Mouse (Mus musculus) heart, adult 8-10 months (tissue): ENCODE data around the gene Agap2. TPM values are rescaled to one million over a fixed set of nuclear protein-coding genes. Genes with fewer than 3 reads are reported as not detected.
"Not testable (repeated sequence)": the region's sequence is repeated elsewhere in the genome, so short reads cannot be mapped to it uniquely, and the experiment has no call there.

ENCODE experiments used
- DNase-seq: peaks from one replicate; pipeline ENCODE4 v3.0.0; 2022; ENCODE audit warnings: low spot score
- total RNA-seq, 4 experiments: library from RNA; stranded (reverse); gene quantifications; 2 replicates each; pipeline ENCODE4 v1.2.4; 2022

Gene Agap2
- total RNA-seq, 4 experiments from 2014 or later, result 3.6 to 6.1 (median 4.8) TPM

DNA sequence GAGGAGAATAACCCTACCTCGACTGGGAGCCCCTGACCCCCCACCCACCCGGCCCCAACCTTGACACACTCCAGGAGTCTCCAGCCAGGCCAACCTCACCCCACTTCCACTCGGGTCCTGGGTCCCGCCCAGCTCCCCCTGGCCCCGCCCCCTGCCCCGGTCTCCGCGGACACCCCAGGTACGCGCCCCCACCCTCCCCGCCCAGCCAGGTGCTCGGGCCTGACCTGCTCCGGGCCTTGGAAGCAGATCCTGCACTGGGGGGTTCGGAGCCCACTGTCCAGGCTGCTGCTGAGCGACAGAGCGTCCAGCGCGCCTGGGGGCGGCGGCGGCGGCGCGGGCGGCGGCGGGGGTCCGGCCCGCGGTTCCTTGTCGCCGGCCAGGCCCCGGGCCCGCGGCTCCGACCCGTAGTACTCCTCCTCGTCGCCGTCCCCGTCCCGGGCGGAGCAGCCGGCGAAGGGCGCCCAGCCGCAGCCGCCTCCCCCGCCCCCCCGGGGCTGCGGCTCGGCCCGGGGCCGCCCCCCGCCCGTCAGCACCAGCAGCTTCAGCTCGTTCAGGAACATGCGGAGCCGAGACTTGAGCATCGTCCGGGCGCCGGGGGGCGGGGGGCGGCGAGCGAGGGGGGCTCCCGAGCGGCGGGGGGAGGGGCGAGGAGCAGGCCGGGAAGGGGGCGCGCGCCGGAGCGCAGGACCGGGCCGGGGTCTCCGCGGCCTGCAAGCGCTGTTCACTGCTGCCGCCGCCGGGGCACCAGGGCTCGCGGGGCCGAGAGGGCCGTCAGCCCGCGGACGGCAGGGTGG, 15.7 kb upstream of the Agap2 start:
- no peak for DNase-seq

DNA sequence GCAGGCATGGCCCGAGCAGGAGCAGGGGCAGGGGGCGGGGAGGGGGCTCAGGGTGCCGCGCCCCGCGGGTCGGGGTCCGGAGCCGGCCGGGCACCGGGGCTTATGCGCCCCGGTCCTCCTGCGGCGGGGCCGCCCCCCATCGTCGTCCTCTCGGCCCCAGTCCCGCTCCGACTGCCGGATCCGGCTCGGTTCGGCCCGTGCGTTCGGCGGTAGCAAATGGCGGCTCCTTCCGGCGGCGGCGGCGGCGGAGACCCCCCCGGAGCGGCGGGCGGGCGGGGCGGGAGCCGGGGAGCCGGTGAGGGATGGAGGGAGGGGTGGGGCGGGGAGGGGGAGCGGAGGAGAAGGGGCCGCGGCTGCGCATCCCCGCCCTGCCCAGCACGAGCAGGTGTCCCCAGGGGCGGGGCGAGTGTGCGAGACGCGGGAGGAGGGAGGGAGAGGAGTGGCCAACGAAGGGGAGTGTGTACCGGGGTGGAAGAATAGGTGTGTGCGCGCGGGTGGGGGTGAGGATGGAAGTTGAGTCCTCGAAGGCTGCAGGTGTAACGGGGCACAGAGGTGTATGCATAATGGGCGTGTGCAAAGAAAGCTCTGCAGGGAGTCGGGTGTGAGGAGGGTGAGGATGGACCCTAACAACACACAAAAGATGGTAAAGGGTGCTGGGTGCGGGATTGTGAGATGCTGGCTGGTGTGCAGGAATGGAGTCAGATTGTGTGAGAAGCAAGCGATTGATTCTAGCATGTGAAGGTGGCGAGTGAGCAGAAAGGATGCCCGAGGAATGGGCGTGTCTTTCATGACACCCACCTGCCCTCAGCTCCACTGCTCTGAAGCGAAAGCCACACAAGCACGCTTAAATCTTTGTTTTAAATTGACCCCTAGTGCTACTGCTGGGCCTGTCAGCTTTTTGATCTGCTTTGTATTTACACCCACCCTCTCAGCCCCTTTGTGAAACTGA, 14.8 kb upstream of the Agap2 start, which contains the start of gene March9:
TSS of gene March9 (minus strand) at position 217 of the 949 bp plus-strand sequence.
- no peak for DNase-seq

DNA sequence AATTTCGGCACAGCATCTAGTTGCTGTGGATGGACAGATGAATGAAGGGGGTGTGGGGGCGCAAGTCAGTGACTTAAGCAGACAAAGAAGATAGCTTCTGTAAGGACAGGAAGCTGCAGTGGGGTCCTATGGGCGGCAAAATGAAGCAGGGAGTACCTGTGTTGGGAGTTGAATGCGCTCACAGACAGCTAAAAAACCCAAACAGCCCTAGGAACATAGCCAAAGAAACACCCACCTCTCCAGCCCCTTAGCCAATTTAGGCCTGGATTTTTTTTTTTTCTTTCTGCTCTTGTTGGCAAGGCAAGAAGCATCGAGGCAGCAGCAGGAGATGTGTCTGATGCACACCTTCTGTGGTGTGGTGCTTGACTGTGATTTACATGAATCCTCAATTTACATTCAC, 14.0 kb upstream of the Agap2 start:
- DNase-seq, result no peak

DNA sequence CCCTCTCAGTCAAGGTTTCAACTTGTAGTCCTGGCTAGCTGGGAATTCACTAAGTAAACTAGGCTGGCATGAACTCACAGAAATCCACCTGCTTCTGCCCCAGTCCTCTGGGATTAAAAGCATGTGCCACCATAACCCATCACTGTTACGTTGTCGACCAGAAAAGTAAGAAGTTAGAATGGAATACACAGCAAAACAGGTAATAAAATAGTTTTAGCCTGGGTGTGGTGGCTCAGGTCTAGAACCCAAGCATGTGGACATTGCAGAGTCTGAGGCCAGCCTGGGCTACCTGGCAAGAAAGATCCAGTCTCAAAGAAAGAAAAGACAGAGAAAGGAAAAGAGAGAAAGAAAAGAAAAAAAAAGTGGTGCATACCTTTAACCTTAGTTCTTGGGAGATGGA, 13.6 kb upstream of the Agap2 start:
- DNase-seq, result no peak

DNA sequence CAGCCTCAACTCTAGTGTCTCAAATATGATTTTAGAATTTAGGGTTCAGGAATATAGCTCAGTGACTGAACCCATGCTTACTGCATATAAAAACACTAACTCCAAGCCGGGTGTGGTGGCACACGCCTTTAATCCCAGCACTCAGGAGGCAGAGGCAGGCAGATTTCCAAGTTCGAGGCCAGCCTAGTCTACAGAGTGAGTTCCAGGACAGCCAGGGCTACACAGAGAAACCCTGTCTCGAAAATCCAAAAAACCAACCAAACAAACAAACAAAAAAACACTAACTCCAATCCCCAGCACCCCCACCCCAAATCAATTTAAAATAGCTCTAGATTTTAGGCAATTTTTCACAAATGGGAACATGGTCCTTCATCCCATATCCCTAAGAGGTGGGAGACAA, 13.0 kb upstream of the Agap2 start:
- DNase-seq, result not testable (repeated sequence)

DNA sequence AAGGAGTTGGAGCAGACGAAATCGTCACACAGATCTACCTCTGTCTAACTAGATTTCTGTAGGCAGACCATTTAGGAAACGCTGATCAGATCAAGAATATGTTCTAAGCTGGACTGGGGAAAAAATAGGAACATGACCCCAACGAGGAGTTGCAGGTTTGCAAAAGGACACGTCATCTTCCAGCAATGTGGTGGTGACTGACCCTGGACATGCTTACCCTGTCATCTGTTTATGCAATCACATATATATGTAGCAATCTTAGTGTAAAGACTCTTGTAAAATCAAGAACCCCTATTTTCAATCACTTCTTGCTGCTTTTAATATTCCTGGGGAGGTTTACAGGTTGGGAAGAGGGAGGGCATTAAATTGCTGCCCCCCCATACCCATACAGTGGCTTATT, 12.6 kb upstream of the Agap2 start:
- no peak for DNase-seq

DNA sequence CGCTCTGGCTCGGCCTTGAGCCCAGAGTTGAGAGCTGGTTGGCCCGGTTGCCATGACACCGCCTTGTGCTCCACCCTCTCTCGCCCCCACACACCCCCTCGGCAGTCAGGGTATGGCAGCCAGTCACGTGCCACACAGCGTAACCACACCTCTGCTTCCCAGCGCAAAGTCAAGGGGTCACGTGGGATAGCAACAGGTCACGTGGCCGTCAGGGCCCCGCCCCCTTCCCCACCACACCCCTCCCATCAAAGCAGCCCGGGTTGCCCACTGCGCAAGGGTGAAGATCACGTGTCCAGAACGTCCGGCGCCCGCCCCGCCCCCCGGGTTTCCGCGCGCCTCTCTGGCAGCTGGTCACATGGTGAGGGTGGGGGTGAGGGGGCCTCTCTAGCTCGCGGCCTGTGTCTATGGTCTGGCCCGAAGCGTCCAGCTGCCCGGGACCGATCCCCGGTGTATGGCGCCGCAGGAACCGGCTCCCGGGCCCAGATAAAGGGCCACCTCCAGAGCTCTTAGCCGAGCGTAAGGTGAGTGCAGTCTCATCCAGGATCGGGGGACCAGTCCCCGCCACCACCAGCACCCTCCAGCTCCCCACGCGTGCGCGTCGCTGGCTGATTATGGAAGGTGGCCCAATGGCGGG, 11.7 kb upstream of the Agap2 start, which contains the start of gene Cdk4:
TSS of gene Cdk4 (plus strand) at position 296 of the 634 bp plus-strand sequence.
- DNase-seq, result peak; percentile 97

DNA sequence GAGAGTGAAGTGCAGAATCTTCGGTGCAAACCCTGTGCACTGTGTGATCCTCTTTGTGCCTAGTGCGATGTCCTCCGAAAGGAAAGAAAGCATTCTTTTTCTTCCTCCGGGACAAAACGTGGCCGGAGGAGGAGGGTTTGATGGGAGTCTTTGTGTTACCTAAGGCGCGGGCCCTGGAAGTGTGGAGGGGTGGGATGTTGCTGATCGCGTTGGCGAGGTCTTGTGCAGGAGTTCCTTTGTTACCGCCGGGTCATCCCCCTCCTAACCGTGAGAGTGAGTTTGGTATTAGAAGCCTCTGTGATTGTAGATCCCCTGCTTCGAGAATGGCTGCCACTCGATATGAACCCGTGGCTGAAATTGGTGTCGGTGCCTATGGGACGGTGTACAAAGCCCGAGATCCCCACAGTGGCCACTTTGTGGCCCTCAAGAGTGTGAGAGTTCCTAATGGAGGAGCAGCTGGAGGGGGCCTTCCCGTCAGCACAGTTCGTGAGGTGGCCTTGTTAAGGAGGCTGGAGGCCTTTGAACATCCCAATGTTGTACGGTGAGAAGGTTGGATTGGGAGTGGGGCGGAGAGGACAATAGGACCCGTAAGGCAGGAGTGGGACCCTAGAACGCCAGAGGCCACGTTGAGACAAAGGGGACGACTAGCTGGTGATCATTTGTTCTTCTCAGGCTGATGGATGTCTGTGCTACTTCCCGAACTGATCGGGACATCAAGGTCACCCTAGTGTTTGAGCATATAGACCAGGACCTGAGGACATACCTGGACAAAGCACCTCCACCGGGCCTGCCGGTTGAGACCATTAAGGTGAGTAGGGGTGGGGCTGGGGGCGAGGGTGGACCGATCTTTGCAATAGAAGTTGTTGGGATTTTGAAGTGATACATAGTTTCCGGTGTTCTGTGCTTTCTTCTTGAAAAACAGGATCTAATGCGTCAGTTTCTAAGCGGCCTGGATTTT, 10.9 kb upstream of the Agap2 start:
- DNase-seq, result no peak

DNA sequence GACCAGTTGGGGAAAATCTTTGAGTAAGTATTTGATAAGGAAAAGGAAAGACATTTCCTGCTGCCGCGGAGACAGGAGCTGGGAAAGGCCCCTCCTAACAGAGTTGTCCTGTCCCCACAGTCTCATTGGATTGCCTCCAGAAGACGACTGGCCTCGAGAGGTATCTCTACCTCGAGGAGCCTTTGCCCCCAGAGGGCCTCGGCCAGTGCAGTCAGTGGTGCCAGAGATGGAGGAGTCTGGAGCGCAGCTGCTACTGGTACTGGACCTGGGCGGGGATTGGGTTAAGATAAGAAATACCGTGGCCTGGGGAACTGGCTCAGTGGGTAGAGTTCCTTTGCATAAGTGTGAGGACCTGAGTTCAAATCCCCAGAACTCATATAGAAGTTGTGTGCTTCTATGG, 9.1 kb upstream of the Agap2 start:
- DNase-seq, result no peak

DNA sequence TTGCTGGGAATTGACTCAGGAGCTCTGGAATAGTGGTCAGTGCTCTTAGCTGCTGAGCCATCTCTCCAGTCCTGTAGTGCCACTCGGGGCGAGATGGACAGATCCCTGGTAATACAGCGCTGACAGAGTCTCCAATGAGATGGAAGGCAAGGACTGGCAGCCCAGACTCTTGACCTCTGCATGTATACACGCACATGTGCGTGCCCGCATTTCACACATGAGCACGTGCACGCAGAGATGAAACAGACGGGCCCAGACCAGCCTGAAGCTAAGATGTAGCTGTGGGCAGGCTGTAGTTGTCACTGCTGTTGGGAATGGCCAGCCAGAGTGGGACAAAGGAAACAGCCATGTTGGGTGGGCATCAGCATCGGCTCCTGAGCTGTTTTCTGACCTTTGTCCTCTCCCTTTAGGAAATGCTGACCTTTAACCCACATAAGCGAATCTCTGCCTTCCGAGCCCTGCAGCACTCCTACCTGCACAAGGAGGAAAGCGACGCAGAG, 8.5 kb upstream of the Agap2 start:
- no peak for DNase-seq

DNA sequence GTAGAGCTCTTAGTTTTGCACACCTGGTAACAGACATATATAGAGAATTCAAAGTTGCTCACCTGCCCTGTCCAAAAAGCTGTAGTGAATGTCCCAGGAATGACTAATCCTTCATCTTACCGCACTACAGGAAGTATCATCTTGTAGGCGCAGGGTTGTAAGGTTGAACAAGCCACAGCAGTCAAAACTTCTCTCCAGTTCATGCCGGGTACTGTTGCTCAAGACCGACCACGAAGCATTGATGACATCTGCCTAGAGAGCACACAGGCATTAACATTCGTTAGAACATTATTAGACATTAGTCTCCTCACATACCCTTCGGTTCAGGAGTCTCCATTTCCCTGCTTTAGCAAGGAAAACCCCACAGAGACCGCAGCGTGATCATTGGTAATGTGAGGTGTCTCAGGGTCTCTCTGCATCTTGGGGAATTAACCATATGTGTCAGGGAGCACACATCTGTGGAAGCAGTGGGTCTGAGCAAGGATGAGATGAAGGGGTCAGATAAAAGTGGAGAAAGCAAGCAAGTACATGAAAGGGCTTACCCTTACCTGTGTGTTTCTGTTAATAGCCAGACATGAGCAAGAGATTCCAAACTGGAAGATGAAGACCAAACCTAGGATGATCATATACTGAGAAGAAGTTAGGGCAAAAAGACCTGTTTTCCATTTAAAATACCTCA, 6.6 kb upstream of the Agap2 start:
- DNase-seq, result no peak

DNA sequence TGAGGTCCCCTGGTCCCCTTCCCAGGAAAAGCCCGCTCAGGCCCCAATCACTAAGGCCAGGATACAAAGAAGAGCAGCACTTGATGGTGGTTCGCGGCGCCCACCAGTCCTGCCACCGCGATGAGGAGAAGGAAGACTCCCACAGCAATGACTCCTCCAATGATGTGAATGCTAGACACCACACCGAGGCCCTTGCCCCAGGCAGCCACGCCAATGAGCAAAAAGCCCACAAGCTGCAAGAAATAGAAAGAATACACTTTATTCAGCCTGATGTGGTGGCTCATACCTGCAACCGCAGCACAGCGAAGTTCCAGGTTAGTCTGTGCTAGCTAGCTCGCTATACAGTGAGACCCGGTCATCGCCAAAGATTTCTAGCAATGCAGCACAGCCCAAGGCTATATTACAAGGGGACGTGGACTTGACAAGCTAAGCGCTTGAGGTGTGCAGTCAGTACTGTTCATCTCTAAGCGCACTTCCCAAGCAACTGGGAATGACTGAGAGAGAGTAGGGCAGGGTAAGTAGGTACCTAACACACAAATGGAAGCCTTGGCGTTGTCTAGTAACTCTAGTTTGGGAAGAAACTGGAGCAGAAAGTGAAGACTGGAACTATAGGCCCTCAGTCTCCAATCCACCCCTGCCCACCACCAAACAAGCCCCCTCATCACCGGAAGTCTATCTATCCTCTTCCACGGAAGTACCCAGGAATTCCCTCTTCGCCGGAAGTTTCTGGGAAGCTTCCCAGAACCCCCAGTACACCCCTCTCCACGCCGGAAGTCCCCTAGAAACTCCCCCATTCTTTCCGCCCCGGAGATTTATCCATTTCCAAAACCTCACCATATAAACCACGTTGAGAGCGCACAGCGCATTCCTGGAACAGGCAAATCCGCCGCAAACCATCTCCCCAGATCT, 5.5 kb upstream of the Agap2 start:
- no peak for DNase-seq

DNA sequence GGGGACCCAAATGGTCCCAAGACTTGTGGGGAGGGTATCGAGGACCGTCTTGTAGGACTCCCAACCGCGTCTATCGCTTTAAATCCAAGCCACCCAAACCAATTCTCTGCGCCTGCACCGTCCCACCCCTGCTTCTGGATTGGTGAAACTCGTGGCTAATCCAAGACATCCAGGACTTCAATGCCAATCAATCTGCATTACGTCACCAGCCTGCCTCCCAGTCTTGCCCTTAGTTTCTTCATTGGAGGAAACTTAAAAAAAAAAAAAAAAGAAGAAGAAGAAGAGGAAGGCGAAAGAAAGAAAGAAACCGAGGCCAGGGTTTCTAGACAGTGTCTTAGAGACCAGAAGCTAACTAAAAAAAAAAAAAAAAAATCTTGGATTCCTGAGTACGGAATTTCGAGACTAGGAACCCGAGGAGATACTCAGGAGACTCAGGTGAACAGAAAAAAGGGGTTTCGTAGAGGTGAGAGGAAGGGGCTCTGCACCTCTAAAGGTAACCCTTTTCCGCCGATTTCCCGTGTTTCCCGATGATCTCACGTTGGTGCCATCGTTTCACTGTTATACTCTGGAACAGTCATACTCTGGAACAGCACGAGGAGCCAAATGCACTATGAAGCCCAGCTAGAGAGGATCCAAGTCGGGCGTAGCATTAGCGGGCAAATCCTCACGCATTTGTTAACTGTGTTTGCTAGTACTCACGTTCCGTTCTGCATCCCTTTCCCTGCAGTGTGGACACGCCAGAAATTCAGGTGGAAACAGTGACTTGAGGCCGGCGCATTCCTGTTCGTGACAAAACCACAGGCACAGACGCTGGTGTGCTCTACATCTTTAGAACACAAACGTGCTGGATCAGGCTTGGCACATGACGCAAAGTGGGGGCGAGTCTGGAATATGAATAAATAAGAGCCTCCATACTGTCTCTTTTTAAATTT, 4.6 kb upstream of the Agap2 start, which contains the start of gene Tspan31:
TSS of gene Tspan31 (minus strand) at position 75 of the 932 bp plus-strand sequence.
- DNase-seq, result peak; percentile 96

DNA sequence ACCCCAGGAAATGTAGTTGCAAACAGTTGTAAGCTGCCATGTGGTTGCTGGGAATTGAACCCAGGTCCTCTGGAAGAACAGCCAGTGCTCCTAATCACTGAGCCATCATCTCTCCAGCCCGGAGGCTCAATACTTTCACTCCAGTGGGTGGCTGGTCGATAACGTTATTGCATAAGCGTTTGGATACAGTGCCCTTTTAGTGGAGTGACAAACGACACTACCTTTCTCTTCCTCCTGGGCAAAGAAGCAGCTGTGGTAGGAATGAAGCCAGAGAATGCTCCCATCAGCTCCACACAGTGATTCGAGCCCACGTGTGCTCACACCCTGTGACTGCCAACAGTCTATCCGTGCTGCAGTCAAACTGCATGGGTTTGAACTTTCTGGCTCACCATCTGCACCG, 3.9 kb upstream of the Agap2 start:
- no peak for DNase-seq

DNA sequence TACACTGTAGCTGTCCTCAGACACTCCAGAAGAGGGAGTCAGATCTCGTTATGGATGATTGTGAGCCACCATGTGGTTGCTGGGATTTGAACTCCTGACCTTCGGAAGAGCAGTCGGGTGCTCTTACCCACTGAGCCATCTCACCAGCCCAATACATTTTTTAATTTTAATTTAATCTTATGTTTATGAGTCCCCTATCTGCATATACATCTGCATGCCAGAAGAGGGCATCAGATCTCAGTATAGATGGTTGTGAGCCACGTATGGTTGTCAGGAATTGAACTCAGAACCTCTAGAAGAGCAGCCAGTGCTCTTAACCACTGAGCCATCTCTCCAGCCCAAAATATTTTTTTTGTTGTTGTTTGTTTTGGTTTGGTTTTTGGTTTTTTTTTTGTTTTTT, 2.8 kb upstream of the Agap2 start:
- DNase-seq, result not testable (repeated sequence)

DNA sequence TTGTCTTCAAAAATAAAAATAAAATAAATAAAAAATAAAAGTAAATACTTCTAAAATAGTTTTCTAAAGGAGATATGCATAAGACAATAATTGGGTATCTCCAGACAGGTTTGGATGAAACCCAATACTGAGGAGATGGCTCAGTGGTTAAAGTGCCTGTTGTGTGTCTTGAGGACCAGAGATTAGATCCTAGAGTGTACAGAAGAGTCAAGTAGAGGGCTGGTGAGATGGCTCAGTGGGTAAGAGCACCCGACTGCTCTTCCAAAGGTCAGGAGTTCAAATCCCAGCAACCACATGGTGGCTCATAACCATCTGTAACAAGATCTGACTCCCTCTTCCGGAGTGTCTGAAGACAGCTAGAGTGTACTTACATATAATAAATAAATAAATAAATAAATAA, 2.1 kb upstream of the Agap2 start:
- DNase-seq, result not testable (repeated sequence)

DNA sequence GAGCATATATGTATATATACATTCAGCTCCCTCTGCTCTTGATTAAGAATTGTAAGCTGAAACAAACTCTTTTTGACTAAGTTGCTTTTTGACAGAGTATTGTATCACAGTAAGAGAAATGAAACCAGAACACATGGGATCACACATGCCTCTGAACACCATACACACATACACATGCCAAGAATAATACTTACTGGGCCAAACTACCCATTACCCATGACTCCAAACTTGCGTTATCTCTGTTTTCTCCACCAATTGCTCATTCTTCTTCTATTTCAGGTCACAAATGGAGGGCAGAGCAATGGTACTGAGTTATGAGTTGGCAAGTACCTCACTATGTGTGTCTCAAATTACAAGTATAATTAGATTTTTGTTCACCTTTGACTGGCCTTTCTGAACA, 1.1 kb upstream of the Agap2 start:
- no peak for DNase-seq

DNA sequence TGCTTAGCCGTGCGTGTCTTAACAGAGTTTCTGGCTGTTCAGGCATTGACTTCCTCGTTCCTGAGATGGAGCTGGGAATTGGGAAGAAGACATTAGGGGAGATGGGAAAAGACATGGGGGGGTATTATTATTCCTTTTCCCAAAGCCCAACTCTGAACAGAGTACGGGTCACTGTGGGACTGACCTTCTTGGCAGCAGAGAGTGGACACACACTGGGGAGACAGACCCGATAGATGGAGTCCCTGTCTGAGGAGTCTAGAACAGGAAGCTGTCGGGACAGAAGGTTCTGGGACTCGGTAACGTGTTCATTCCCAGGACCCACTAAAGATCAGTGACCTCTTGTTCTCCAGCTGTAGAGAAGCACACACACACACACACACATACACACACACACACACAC, 567 bp downstream of the Agap2 start:
- DNase-seq, result no peak
